Mouse (Mus musculus): Measurements from ENCODE around the gene Cfap45. TPM values are rescaled to one million over a fixed set of nuclear protein-coding genes. Genes with fewer than 3 reads are reported as not detected.
A peak's percentile ranks its signal among the peaks of the same experiment; 100 is the strongest.

Gene Cfap45
- polyA plus RNA-seq, 1 experiment from 2014 or later, result 1.1 TPM

DNA sequence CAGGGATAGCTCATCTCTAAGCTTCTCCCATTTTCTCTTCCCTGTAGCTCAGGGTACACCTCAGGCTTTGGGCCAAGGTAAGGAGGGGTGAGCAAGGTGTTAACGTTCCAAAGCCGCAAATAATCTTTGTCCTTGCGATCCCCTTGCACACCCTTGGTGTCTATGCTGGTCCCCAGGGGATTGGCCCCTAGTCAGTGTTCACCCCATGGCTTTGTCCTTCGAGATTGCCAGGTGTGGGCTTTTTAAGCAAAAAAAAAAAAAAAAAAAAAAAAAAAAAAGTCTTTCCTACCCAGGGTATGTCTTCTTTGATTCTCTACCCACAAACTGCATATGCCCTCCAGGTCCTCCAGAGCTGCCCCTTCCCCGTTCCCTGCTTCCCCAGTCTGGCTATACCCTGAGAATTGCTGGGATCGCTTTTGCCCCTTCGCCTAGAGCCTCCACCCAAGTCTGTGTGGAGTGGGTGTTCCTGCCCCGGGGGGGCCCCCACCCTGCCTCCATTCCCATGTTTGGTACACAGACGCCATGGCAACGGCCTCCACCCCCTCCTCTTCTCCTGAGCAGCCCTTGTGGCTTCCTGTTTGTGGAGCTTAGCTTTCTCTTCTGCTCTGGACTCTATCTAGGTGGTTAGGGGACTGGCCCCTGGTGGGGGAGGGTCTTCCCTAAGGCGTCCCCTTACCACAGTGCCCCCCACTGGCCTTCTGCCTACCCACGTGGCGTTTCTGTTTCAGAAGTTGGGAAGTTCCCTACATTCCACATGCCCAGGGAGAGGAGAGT, 19.0 kb upstream of the Cfap45 start:
- peak overlapping the region; percentile 54 for H3K4me2 ChIP-seq
- H3K4me1 ChIP-seq (ENCODE audit: control insufficient read depth, insufficient read depth, low read length), result peaks cover 29% of the 10 kb centered on the region
- DNase-seq (ENCODE audit: low spot score, missing footprints) (peak; percentile 92), ATAC-seq (ENCODE audit: low FRiP score) (peak; percentile 12; the same call in 1 of the 2 replicates)
- no peaks in the 10 kb centered on the region for H3K9me3 ChIP-seq (ENCODE audit: control insufficient read depth, low read length)
- peaks cover 14% of the 10 kb centered on the region; the same call in 1 of the 2 replicates for H3K36me3 ChIP-seq (ENCODE audit: control insufficient read depth, insufficient read depth, low read length)
- peaks cover 26% of the 10 kb centered on the region for H3K27me3 ChIP-seq (ENCODE audit: control insufficient read depth, insufficient read depth, low read length)
- H3K9ac ChIP-seq (ENCODE audit: low read length), result no peak overlapping the region
- H3K27ac ChIP-seq (ENCODE audit: low read depth, low read length), result no peak overlapping the region
- 29% methylated on average over 13 of the region's 13 CpGs for WGBS
- peak overlapping the region; percentile 33; the same call in 1 of the 2 replicates for H3K4me3 ChIP-seq (ENCODE audit: low read depth, low read length)

DNA sequence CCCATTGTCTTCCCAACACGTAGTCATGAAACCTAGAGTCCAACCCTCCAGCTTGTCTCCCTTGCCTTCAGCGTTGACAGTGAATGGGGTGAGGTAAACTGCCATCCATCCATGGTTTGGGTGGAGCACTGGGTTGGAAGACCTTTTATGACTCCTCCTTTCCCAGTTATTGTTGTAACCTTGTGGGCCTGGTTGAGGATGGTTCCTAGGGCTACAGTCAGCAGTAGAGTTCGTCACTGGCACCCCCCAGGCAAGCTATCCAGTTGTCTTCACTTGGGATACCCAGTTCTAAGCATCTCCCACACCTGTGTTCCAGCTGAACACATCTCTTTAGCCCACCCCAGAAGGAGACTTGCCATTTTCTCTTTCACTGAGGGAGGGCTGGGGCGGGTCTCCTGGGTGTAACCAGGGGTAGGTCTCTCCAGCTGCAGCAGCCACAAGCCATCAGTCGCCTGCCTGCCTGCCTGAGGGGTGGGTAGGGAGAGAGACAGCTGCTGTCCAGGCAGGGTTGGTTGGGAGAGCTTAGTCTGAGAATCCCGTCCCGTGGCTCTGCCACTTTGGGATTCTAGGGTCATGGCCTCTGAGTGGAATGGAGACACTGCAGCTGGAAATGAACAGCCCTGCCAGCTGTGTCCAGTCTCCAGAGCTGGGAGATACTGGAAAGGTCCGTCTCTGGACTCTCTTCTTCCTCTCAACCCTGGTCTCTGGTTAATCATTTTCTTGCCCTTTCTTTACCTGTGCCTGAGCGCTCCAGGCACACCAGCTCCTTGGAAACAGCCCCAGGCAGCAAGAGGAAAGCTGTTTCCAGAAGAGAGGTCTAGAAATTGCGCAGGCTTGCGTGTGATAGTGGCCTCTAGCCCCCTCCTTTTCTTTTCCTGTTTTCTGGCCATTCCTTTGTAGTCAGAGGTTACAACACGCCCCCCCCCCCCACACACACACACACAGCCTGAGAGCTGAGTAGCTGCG, 18.2 kb upstream of the Cfap45 start:
- no peaks in the 10 kb centered on the region for H3K9me3 ChIP-seq (ENCODE audit: control insufficient read depth, low read length)
- H3K36me3 ChIP-seq (ENCODE audit: control insufficient read depth, insufficient read depth, low read length), result peaks cover 8% of the 10 kb centered on the region; the same call in 1 of the 2 replicates
- no peak overlapping the region for H3K27ac ChIP-seq (ENCODE audit: low read depth, low read length)
- H3K9ac ChIP-seq (ENCODE audit: low read length), result no peak overlapping the region
- peaks cover 29% of the 10 kb centered on the region for H3K4me1 ChIP-seq (ENCODE audit: control insufficient read depth, insufficient read depth, low read length)
- ATAC-seq (ENCODE audit: low FRiP score), result no peak
- DNase-seq (ENCODE audit: low spot score, missing footprints), result peak; percentile 86
- WGBS, result 30% methylated on average over 13 of the region's 13 CpGs
- H3K27me3 ChIP-seq (ENCODE audit: control insufficient read depth, insufficient read depth, low read length), result peaks cover 26% of the 10 kb centered on the region
- H3K4me2 ChIP-seq, result no peak overlapping the region
- H3K4me3 ChIP-seq (ENCODE audit: low read depth, low read length), result no peak overlapping the region

DNA sequence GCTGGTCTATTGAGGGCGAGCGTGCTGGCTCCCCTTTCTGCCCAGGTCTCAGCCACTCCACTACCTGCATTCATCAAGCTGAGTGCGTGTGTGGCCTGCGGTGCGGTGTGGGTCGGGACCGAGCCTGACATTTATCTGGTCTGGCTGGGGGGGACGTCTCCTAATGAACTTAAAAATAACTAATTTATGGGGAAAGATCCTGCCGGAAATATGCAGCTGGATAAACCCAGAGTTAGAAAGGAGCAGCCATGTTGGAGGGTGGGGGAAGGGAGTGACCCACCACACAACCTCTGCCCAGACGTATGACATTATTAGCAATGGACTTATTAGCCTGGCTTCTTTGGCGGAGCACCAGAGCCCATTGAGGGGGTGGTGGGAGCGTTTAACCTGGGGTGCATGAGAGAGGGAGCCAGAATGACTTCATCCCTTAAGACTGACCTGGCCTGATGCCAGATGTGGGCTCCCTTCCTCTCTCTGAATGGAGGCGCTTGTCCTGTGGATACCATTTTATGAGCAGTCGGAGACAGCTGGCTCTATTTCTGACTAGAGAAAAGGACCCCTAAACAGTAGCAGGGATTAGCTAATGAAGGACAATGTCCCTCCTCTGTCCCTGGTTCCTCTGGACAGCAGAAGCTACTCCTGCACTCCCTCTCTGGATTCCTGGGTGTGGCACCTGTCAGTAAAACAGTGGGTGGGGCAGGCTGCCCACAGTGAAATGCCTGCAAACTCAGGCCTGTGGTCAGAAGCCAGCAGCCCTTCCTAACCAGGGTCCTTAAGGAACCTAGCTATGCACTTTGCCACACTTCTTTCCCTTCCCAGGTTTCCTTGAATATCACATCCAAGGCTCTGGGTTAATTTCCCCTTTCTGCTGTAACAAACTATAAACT, 17.2 kb upstream of the Cfap45 start:
- Histone ChIP-seq H3K36me3 (ENCODE audit: control insufficient read depth, insufficient read depth, low read length) (0 out of 2 replicates have a peak, but pooled peaks cover under 1% of the 10 kb centered on the region), H3K27me3 (ENCODE audit: control insufficient read depth, insufficient read depth, low read length) (peaks cover 26% of the 10 kb centered on the region), H3K9ac (ENCODE audit: low read length) (no peak overlapping the region), H3K4me2 (no peak overlapping the region; the same call in 1 of the 2 replicates), H3K4me1 (ENCODE audit: control insufficient read depth, insufficient read depth, low read length) (peaks cover 29% of the 10 kb centered on the region), H3K4me3 (ENCODE audit: low read depth, low read length) (no peak overlapping the region), H3K27ac (ENCODE audit: low read depth, low read length) (no peak overlapping the region), H3K9me3 (ENCODE audit: control insufficient read depth, low read length) (no peaks in the 10 kb centered on the region)
- 48% methylated on average over 14 of the region's 14 CpGs for WGBS
- ATAC-seq (ENCODE audit: low FRiP score) (no peak), DNase-seq (ENCODE audit: low spot score, missing footprints) (peak; percentile 83)

DNA sequence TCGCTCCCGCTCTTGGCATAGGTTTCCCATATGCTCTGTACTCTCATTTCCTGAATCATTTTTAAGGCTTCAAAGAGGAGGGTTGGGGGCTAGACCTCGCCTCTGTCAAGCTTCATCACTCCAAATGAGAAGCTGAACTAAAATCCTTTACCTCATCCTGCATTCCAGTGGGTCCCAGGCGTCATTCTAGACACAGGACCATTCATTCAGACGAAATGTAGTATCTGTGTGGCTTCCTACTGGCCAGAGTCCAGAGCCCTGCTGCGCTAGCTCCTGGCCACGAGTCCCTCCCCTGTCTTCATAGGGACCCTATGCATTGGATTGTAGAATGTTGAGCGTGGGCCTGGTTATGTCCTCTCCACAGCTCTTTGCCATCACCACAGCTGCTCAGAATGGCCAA, 15.8 kb upstream of the Cfap45 start:
- Histone ChIP-seq H3K4me2 (no peak overlapping the region), H3K9ac (ENCODE audit: low read length) (no peak overlapping the region), H3K36me3 (ENCODE audit: control insufficient read depth, insufficient read depth, low read length) (no peaks in the 10 kb centered on the region), H3K27ac (ENCODE audit: low read depth, low read length) (no peak overlapping the region), H3K4me1 (ENCODE audit: control insufficient read depth, insufficient read depth, low read length) (peaks cover 29% of the 10 kb centered on the region), H3K4me3 (ENCODE audit: low read depth, low read length) (no peak overlapping the region), H3K27me3 (ENCODE audit: control insufficient read depth, insufficient read depth, low read length) (peaks cover 23% of the 10 kb centered on the region), H3K9me3 (ENCODE audit: control insufficient read depth, low read length) (no peaks in the 10 kb centered on the region)
- 89% methylated on average over 8 of the region's 8 CpGs for WGBS
- no peak for ATAC-seq (ENCODE audit: low FRiP score)
- no peak for DNase-seq (ENCODE audit: low spot score, missing footprints)

DNA sequence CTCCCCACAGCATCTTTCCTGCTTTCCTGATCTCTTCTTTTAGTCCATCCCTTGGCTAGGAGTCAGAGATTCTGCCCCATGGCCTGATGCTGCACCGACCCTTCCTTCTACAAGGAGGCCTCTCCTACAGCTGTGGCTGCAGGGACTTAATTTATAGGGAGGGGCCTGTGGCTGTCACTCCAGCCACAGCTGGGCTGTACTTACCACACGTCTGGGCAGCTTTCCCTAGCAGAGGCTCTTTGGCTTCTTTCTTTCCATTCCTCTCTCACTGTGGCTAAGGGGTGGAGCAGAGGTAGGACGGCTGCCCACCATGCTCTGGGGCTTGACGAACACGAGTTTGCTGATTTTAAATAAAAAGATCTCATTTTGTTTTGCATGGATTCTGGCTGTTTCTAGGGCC, 13.6 kb upstream of the Cfap45 start:
- H3K36me3 ChIP-seq (ENCODE audit: control insufficient read depth, insufficient read depth, low read length), result no peaks in the 10 kb centered on the region
- H3K4me2 ChIP-seq, result no peak overlapping the region
- H3K27ac ChIP-seq (ENCODE audit: low read depth, low read length), result no peak overlapping the region
- no peak for ATAC-seq (ENCODE audit: low FRiP score)
- no peaks in the 10 kb centered on the region for H3K9me3 ChIP-seq (ENCODE audit: control insufficient read depth, low read length)
- H3K4me1 ChIP-seq (ENCODE audit: control insufficient read depth, insufficient read depth, low read length), result peaks cover 13% of the 10 kb centered on the region
- WGBS, result 59% methylated on average over 5 of the region's 5 CpGs
- 0 out of 2 replicates have a peak, but pooled peaks cover 2% of the 10 kb centered on the region for H3K27me3 ChIP-seq (ENCODE audit: control insufficient read depth, insufficient read depth, low read length)
- DNase-seq (ENCODE audit: low spot score, missing footprints), result no peak
- H3K9ac ChIP-seq (ENCODE audit: low read length), result no peak overlapping the region
- H3K4me3 ChIP-seq (ENCODE audit: low read depth, low read length), result no peak overlapping the region

DNA sequence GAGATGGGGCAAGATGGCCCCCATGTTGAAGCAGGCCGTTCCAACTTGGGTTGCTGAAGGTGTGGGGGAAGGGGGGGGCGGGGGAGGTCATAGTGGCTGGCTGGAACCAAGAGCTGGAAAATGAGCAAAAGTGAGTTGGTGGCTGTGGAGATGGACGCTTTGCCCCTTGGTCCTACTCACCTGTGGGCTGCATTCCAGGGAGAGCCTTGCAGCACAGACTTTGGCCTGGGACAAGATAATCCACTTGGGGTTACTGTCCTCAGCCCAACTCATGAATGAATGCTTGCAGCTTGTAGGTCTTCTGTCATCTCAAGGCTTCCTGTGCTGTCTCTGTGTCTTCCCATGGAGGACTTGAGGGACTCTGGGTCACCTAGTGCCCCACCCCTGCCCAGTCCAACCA, 12.9 kb upstream of the Cfap45 start:
- no peak overlapping the region for H3K4me2 ChIP-seq
- H3K9ac ChIP-seq (ENCODE audit: low read length), result no peak overlapping the region
- WGBS, result 88% methylated on average over 3 of the region's 3 CpGs
- H3K9me3 ChIP-seq (ENCODE audit: control insufficient read depth, low read length), result no peaks in the 10 kb centered on the region
- no peak overlapping the region for H3K4me3 ChIP-seq (ENCODE audit: low read depth, low read length)
- ATAC-seq (ENCODE audit: low FRiP score), result no peak
- H3K27ac ChIP-seq (ENCODE audit: low read depth, low read length), result no peak overlapping the region
- H3K36me3 ChIP-seq (ENCODE audit: control insufficient read depth, insufficient read depth, low read length), result no peaks in the 10 kb centered on the region
- H3K4me1 ChIP-seq (ENCODE audit: control insufficient read depth, insufficient read depth, low read length), result peaks cover 12% of the 10 kb centered on the region
- 0 out of 2 replicates have a peak, but pooled peaks cover 2% of the 10 kb centered on the region for H3K27me3 ChIP-seq (ENCODE audit: control insufficient read depth, insufficient read depth, low read length)
- DNase-seq (ENCODE audit: low spot score, missing footprints), result no peak

DNA sequence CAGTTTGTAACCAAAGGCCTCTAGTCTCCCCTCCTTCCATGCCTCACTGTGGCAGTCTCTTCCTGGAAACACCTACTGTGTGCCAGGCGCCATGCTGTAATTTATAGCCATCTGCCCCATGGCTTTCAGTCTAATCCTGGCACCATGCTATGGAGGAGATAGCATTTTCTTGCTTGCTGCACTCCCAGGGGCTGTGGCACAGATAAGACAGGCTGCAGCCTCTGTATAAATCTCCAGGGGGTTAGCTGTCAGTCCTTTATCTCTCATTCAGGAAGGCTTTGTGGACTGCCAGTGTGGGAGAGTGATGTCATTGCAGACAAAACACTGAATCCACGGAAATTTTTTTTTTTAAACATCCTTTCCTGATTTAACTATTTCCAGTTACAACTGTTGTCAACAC, 12.4 kb upstream of the Cfap45 start:
- Histone ChIP-seq H3K9me3 (ENCODE audit: control insufficient read depth, low read length) (no peaks in the 10 kb centered on the region), H3K27me3 (ENCODE audit: control insufficient read depth, insufficient read depth, low read length) (0 out of 2 replicates have a peak, but pooled peaks cover 2% of the 10 kb centered on the region), H3K4me1 (ENCODE audit: control insufficient read depth, insufficient read depth, low read length) (peaks cover 8% of the 10 kb centered on the region), H3K27ac (ENCODE audit: low read depth, low read length) (no peak overlapping the region), H3K9ac (ENCODE audit: low read length) (no peak overlapping the region), H3K36me3 (ENCODE audit: control insufficient read depth, insufficient read depth, low read length) (no peaks in the 10 kb centered on the region), H3K4me3 (ENCODE audit: low read depth, low read length) (no peak overlapping the region), H3K4me2 (no peak overlapping the region)
- no peak for ATAC-seq (ENCODE audit: low FRiP score)
- 69% methylated on average over 2 of the region's 2 CpGs for WGBS
- no peak for DNase-seq (ENCODE audit: low spot score, missing footprints)

DNA sequence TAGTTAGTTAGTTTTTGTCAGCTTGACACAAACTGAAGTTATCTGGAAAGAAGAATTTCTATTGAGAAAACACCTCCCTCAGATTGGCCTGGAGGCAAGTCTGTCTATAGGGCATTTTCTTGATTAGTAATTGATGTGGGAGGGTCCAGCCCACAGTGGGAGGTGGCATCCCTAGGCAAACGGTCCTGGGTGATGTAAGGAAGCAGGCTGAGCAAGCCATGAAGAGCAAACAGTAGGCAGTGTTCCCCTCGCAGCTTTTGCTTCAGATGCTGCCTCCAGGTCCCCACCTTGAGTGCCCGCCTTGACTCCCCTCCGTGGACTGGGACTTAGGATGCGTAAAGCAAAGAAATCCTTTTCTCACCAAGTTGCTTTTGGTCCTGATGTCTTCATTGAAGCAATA, 11.4 kb upstream of the Cfap45 start:
- Histone ChIP-seq H3K4me2 (no peak overlapping the region), H3K4me3 (ENCODE audit: low read depth, low read length) (no peak overlapping the region), H3K9ac (ENCODE audit: low read length) (no peak overlapping the region), H3K9me3 (ENCODE audit: control insufficient read depth, low read length) (no peaks in the 10 kb centered on the region), H3K4me1 (ENCODE audit: control insufficient read depth, insufficient read depth, low read length) (peaks cover 1% of the 10 kb centered on the region), H3K27me3 (ENCODE audit: control insufficient read depth, insufficient read depth, low read length) (0 out of 2 replicates have a peak, but pooled peaks cover 2% of the 10 kb centered on the region), H3K27ac (ENCODE audit: low read depth, low read length) (no peak overlapping the region), H3K36me3 (ENCODE audit: control insufficient read depth, insufficient read depth, low read length) (no peaks in the 10 kb centered on the region)
- 83% methylated on average over 5 of the region's 5 CpGs for WGBS
- no peak for DNase-seq (ENCODE audit: low spot score, missing footprints)
- no peak for ATAC-seq (ENCODE audit: low FRiP score)
